Mouse (Mus musculus) embryonic fibroblast, embryonic 13.5 days (primary cell): ENCODE measurements at regions not wholly inside any gene's neighbourhood (a gene's known extent, or its start where the extent isn't known, plus 50 kb on each side); places are given as distances from the start of the nearest gene placed in this dataset.

Source experiments
- CTCF ChIP-seq: IDR thresholded peaks from 2 replicates; pipeline ENCODE4 v1.5.1; 2011; ENCODE audit warnings: mild to moderate bottlenecking, control low read depth, low read length, moderate library complexity, borderline replicate concordance; ENCODE audit not compliant: insufficient read depth
- POLR2A ChIP-seq: IDR thresholded peaks from 2 replicates; pipeline ENCODE4 v1.6.1; 2011; ENCODE audit warnings: low read depth, mild to moderate bottlenecking, control low read depth, low read length, moderate library complexity

DNA sequence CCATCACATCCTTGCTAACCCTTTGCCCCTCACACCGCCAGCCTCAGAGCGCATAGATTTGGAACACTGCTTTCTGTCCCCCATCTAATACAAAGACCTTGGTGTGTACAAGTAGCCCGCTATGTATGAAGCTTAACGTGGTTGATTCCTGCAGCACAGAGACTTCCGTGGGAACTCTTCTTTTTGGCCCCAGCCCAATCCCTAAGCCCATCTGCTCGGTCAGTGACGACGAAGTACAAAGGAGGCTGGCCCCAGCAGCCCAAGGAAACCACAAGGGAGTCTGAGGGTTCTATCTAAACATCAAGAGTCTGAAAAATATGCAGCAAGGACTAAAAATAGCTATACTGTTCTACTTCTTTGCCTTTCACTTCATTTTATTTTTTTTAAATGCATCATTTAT is 126.9 kb downstream of the Fam124b start:
- TF ChIP-seq POLR2A (no peak), CTCF (no peak)
